Mouse (Mus musculus) B cell, adult 62 days (primary cell): ENCODE results near the gene Eddm3b. TPM values are rescaled to one million over a fixed set of nuclear protein-coding genes. Genes with fewer than 3 reads are reported as not detected.

Source experiments
- total RNA-seq: library from RNA; stranded (reverse); gene quantifications from 4 replicates; pipeline ENCODE4 v1.2.4, GENCODE M21; 2023

Eddm3b gene
- total RNA-seq, result not detected in 4 replicates

GRCm38 (mm10) chr14:51113916-51114560 is at the start of gene Eddm3b:
Eddm3b (plus strand) TSS chr14:51114426.

GRCm38 (mm10) chr14:51074335-51074734 is 39.9 kb upstream of the Eddm3b start, which contains the start of gene Olfr750:
Olfr750 (minus strand) TSS chr14:51074435.

DNA sequence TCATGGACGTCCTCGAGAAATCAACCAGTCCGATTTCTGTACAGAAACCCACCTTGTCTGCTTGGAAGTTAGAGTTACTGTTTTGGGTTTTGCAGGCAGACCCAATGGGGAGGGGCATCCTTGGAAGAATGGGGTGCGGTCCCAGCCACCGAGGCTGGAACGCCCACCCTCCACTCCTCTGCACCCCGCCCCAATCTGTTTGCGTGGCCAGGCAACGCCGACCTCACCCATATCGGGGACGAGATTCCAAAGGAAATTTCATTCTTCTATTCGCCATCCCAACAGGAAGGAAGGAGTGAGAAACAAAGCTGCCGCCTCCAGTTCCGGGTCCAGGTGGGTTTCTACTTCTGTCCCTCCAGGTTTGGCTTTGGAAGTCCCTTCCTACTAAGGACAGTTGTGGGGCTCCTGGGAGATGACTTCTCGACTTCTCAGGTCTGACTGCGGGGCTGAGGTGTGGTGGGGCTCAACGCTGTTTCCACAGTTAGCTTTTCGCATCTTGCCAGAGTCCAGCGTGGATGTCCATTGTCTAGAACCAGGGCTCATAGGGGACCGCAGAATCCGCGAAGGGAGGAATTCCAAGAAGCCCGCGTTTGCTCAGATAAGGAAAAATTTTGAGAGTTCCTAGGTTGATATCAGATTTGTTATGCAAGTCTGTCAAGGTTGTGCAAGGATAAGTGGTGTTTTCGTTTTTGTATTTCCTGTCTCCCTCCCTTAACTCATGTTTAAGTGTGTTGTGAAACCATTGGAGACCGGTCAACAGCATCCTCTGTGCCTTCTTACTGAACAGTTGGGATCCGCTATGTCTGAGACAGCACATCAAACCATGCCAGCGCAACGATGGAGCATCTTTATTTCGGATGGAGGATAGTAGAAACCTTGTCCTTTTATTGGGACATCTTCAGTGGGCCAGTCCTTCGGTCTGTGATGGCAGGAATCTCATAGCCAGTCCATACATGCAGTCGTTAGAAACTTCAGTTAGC is 23.0 kb upstream of the Eddm3b start, which contains the start of the genes Rnase4 and Ang:
TSS of gene Rnase4 (plus strand) at position 157 of the 980 bp plus-strand sequence.
TSS of gene Ang (plus strand) at position 230 of the 980 bp plus-strand sequence.

GRCm38 (mm10) chr14:51146685-51147084 is 32.5 kb downstream of the Eddm3b start, which contains the start of gene Rnase1:
Rnase1 (minus strand) TSS chr14:51146785.

DNA sequence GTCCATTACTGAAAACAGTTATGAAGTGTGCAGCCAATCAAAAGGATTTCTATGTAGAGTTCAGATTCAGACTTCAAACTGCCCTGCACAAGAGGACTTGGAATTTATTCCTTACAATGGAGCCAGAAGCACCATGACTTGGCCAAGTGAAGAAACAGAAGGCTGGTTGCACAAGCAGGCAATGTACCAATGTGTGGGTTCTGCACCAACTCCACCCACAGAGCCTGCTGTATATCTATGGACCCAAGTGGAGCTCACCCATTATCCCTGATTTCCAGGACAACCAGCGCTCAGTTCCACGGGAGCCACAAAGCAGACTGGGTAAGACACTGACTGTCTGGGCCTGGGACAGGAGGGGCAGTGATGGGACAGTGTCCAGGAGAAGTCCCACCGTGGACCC is 47.8 kb downstream of the Eddm3b start, which contains the start of gene Rnase2b:
TSS of gene Rnase2b (plus strand) at position 285 of the 400 bp plus-strand sequence.

Other genes with a start within 250 kb of the Eddm3b start
- gene Tep1, start 243.9 kb upstream of the Eddm3b start, total RNA-seq, result 42.8 to 52.8 TPM (median 52.1 TPM) in 4 replicates
- not detected in 4 replicates for gene Klhl33, start 216.9 kb upstream of the Eddm3b start, total RNA-seq
- 53.0 to 57.1 TPM (median 55.7 TPM) in 4 replicates for gene Osgep, start 189.5 kb upstream of the Eddm3b start, total RNA-seq
- gene Apex1, start 189.5 kb upstream of the Eddm3b start, total RNA-seq, result 45.0 to 50.7 TPM (median 48.6 TPM) in 4 replicates
- gene Pip4p1, start 183.6 kb upstream of the Eddm3b start, total RNA-seq, result 218 to 233 TPM (median 228 TPM) in 4 replicates
- 35.7 to 39.8 TPM (median 38.4 TPM) in 4 replicates for gene Pnp, start 183.3 kb upstream of the Eddm3b start, total RNA-seq
- 15.8 to 34.1 TPM (median 21.0 TPM) in 4 replicates for gene Gm49342, start 169.9 kb upstream of the Eddm3b start, total RNA-seq
- 1.6 to 3.2 TPM (median 1.8 TPM) in 3 of 4 replicates, not detected in the other for gene Pnp2, start 158.4 kb upstream of the Eddm3b start, total RNA-seq
- gene Rnase10, start 106.7 kb upstream of the Eddm3b start, total RNA-seq, result not detected in 4 replicates
- gene Rnase9, start 72.6 kb upstream of the Eddm3b start, total RNA-seq, result not detected in 4 replicates
- gene Rnase11, start 64.3 kb upstream of the Eddm3b start, total RNA-seq, result not detected in 4 replicates
- 1.2 to 1.6 TPM (median 1.6 TPM) in 3 of 4 replicates, not detected in the other for gene Rnase12, start 56.8 kb upstream of the Eddm3b start, total RNA-seq
- not detected in 4 replicates for gene Olfr750, start 40.0 kb upstream of the Eddm3b start, total RNA-seq
- 0.38 to 0.75 TPM (median 0.55 TPM) in 3 of 4 replicates, not detected in the other for gene Rnase4, start 23.3 kb upstream of the Eddm3b start, total RNA-seq
- not detected in 4 replicates for gene Ang, start 23.3 kb upstream of the Eddm3b start, total RNA-seq
- 95.9 to 104 TPM (median 99.0 TPM) in 4 replicates for gene Rnase6, start 9.5 kb downstream of the Eddm3b start, total RNA-seq
- 0.78 TPM in 1 of 4 replicates, not detected in the others for gene Rnase1, start 32.4 kb downstream of the Eddm3b start, total RNA-seq
- not detected in 4 replicates for gene Rnase2b, start 47.8 kb downstream of the Eddm3b start, total RNA-seq
- not detected in 4 replicates for gene Ang2, start 84.7 kb downstream of the Eddm3b start, total RNA-seq
- gene Ear14, start 89.0 kb downstream of the Eddm3b start, total RNA-seq, result not detected in 4 replicates
- not detected in 4 replicates for gene Rnase2a, start 141.7 kb downstream of the Eddm3b start, total RNA-seq
- gene Gm7247, start 247.3 kb downstream of the Eddm3b start, total RNA-seq, result not detected in 4 replicates